Mouse (Mus musculus): ENCODE measurements at regions not wholly inside any gene's neighbourhood (a gene's known extent, or its start where the extent isn't known, plus 50 kb on each side); places are given as distances from the start of the nearest gene placed in this dataset.
A peak's percentile ranks its signal among the peaks of the same experiment; 100 is the strongest.

DNA sequence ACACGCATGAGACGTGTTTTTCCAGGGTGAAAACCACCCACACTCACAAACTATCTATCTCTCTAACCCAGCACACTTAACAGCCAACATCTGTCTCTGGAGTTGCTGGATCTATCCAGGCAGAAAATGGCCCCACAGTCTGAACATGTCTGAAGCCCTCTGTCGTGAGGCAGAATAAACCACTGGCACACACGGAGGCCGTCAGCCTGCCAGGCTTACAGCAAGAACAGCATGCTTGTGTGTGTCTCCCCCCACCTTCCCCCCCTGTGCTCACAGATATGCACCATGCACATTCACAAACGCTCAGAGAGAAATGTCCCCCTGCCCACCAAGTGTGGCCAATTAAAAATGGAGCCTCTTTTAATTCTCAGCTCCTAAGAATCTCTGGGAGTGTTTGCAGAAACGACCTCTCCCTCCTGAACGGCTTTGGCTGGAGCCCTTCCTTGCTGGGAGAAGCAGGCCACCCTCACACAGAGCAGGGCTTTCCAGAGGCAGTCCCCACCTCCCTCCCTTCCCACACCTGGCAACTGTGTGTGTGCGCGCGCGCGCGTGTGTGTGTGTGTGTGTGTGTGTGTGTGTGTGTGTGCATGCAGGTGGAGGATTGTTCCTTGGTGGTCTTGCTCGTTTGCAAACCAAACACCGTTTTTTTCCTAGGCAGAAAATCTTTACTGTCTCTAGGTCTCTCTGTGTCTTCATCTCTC, 88.7 kb downstream of the Edn3 start:
- DNase-seq (ENCODE audit: low spot score in 2 of 2): no peak

GRCm38 (mm10) chr2:174850860-174851259, 90.4 kb downstream of the Edn3 start:
- DNase-seq (ENCODE audit: low spot score in 2 of 2): no peak

DNA sequence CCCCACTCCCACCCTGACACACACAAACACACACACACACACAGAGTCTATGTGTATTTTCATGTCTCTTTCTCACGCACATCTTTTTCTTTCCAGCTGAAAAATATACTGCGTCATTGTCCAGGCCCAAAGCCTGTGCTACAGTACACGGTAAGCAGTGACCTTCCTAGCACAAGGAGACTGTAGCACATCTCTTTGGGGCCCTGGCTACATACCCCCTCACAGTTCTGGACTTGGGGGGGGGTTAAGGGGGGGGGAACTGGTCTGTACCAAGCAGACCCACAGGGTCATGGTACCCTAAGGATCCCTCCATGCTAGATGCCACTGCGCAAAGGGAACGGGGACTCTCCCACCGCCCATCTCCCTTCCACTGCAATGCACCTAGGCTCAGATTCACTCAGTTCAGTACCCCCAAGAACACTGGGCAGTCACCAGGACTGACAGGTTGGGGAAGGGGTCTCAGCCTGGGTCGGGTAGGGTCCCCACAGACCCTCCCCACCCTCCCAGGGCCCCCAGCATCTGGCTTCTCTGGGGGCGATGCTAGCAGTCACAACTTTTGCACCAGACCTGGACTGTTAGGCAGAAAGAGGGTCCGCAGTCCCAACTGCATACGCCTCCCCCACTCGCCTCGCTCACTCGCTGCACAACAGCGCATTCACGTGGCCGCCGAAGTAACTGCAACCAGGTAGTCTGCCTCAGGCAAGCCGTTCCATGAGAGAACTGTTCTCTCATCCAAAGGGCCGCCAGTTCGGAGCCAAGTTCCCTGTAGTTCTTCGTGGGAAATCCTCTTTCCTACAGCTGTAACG, 91.3 kb downstream of the Edn3 start:
- peak; percentile 9 to 47 for DNase-seq (ENCODE audit: low spot score in 2 of 2)

GRCm38 (mm10) chr2:174853786-174854185, 93.4 kb downstream of the Edn3 start:
- no peak for DNase-seq (ENCODE audit: low spot score in 2 of 2)

- no peak for DNase-seq (ENCODE audit: low spot score in 2 of 2)
These were observed 95.1 kb downstream of the Edn3 start for GRCm38 (mm10) chr2:174855548-174855947.

DNA sequence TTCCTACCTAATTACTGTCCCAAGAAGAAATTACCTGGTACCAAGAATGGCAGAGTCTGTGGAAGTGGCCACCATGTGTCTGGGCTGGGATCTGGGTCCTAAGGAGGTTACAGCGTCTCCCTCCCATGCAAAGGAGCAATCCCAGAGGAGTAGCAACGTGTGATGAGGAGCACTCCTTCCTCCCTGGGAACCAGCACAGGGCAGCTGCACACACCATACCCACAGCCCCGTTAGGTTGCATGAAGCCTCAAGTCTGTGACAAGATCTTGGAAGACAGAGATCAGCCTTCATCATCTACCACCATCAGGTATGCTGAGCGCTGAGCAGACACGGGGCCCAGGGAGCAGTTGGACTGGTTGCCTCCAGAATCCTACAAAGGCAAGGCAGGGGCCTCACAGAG, 95.7 kb downstream of the Edn3 start:
- DNase-seq (ENCODE audit: low spot score in 2 of 2): no peak

DNA sequence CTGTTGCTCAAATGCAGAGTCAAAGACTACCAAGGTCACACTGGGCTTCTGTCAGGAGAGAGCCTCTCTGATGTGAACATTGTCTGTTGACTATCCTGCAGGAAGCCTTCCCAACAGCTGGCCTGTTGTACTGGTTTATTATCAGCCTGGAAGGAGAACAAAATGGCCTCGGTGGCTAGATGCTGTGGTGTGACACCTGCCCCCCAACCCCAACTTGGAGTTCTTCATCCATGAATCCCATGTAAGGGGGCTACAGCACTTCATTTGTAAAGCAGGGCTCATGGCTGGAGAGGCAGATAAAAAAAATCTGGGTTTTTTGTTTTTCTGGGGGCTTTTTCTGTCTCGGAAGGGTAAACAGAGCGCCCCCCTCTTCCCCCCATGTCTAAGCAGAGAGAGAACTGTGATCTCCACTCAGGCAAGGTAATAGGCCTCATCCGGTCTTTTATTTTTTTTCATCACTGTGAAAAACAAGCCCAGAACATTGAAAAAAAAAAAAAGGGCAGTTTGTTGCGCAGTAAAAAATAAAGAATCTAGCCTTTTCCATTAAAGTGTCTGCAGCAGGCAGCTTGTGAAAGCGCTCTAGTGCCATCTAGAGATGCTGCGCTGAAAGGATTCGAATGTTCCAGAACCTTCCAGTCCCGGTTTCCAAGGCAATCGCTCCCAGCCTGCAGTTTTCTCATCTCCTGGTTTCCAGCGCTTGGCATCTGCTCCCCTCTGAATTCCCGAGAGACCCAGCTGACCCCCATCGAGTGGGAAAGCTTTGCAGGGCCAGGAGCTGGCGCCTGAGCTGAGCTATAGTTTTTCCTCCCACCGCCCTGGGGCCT, 97.8 kb downstream of the Edn3 start:
- DNase-seq (ENCODE audit: low spot score in 2 of 2): peak; percentile 64 to 71

DNA sequence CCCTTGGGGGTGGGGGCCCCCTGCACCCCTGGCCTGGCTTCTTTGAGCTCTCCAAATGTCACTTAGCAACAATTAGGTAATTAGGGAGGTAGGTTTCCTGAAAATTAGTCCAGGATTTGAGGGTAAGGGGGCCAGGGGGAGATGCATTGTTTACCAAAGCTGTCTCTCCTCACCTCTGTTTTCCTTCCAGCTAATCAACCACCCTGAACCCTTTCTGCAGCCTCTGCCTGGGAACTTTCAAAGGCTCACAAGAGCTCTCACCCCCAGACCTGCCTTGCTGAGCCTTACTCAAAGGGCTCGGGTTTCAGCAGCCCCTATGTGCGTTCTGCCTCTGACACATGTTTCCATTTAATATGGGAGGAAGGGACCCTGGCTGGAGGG, 98.4 kb downstream of the Edn3 start:
- no peak for DNase-seq (ENCODE audit: low spot score in 2 of 2)

DNA sequence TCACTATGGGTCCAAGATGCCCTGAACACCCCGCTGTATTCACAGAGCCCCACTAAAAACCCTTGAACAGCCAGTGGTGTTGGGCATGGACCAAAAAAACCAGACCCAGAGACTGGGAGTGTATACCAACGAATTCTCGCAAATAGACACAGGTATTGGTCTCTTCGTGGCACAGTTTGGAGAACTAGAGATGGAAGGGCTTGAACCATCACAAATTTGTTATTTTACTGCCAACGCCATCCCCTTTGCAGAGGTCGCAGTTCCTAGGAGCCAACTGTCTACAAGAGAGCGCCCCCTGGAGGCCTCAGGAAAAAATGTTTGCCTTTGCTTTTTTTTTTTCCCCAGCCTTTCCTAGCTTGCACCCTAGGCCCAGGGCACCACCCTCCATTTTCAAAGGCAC, 99.1 kb downstream of the Edn3 start:
- DNase-seq (ENCODE audit: low spot score in 2 of 2): no peak

DNA sequence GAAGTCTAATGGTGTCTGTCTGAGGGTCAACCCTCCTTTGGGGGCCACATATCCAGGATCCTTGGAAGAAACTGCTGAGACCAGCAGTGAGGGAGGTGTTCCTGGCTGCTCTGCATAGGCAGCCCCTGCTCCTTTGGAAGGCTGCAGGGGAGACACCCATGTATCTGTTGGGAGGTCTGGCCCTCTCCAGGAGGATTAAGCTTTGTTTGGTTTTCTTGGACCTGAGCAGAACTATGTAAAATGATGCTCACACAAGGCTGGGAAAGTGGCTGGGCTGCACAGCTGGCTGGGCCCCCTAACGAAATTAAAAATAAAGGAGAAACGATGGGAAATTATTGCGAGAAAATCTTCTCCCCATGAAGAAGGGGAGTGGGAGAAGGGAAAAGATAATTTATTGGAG, 104.2 kb downstream of the Edn3 start:
- DNase-seq (ENCODE audit: low spot score in 2 of 2): no peak

GRCm38 (mm10) chr2:174866546-174866945, 106.1 kb downstream of the Edn3 start:
- no peak for DNase-seq (ENCODE audit: low spot score in 2 of 2)

DNA sequence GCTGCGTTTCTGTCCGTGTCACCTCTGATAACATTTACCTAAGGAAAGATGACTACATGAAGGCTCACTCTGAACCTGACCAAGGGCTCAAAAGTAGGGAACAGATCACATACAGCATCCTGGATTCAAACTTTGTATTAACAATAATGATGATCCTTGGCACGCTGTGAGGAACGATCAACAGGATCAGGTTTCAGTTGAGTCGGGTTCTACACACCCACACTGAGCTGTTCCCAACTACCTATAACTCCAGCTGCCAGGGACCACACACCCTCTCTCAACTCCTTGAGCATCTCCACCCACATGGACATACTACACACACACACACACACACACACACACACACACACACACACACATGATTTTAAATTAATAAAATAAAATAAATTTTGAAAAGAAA, 107.0 kb downstream of the Edn3 start:
- no peak for DNase-seq (ENCODE audit: low spot score in 2 of 2)

GRCm38 (mm10) chr2:174868186-174868585, 107.8 kb downstream of the Edn3 start:
- DNase-seq (ENCODE audit: low spot score in 2 of 2): no peak

DNA sequence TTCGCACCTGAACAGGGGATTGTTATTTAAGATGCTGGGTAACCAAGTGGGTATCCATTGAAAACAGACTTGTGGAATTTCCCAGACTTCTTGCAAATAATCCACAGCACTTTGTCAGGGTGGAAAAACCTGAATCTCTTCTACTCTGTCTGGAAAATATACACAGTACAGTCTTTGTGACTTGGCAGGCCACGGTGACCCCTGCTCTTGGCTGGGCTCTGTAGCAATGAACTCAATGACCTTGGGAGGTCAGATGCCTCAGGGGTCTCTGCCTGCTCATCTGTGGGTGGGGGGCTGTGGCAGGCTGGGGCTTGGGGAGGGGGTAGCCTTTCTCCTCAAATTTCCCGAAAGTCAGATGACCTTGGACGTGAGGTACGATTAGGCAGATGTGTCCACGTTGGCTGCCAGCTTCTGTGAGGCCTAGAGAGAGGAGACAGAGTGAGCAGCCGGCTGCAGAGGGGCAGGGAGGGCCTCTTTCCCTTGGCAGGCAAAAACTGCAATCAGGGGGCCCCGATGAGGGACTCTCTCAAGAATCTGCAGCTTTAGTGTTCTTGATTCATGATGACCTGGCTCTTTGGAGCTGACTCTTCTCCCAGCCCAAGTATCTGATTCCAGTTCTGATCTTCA, 108.4 kb downstream of the Edn3 start:
- no peak for DNase-seq (ENCODE audit: low spot score in 2 of 2)

DNA sequence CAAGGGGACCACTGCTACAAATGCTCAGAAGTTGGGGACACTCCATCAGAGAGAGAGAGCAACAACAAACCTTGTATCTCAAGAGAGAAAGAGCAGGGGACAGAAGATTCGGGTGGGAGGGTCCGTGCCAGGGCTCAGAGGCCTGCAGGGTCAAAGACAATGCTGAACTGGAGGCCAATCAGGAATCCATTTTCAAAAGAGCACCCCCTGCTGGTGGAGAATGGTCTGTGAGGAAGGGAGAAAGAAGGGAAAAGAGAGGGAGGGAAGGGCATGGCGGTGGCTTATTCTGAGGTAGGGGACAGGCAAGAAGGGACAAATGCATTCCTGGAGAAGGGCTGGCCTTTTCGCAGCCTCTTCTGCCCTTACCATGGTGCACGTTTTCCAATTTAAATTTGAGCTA, 109.9 kb downstream of the Edn3 start:
- no peak for DNase-seq (ENCODE audit: low spot score in 2 of 2)

- no peak for DNase-seq (ENCODE audit: low spot score in 2 of 2)
These were observed 110.8 kb downstream of the Edn3 start for GRCm38 (mm10) chr2:174871225-174871624.

- no peak for DNase-seq (ENCODE audit: low spot score in 2 of 2)
These were observed 111.4 kb downstream of the Edn3 start for GRCm38 (mm10) chr2:174871844-174872243.

DNA sequence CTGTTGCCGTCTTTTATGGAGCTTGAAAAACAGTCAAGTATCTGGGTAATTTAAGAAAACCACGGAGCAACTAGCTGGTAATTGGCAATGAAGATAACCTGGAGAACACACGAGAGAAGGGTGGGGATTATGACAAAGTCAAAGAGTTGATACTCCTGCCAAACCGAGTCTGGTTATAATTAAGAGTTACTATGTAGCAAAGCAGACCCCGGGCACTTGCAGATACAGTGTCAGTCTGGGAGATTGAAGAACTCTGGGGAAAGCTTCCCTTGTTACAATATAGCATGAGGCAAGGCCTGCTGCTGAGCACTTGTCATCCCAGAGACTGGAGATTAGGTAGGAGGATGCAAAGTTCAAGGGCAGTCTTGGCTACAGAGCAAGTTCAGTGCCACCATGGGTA, 116.5 kb downstream of the Edn3 start:
- no peak for DNase-seq (ENCODE audit: low spot score in 2 of 2)

DNA sequence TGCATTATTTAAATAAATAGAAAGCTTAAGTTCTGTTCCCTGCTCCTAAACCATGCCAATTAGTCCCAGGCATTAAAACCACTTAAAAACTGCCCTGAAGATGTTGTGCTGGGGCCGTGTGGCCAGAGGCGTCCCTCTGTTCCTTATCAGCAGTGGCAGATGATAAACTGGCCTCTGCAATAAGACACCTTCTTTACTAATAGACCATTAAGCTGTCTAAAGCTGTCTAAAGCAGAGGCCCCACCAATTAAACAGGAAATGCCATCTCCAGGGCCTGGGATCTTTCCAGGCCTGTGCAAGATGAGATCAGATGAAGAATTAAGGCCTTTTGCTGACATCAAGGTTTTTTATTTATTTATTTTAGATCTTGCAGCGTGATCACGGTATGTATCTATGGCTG, 118.6 kb downstream of the Edn3 start:
- no peak for DNase-seq (ENCODE audit: low spot score in 2 of 2)

DNA sequence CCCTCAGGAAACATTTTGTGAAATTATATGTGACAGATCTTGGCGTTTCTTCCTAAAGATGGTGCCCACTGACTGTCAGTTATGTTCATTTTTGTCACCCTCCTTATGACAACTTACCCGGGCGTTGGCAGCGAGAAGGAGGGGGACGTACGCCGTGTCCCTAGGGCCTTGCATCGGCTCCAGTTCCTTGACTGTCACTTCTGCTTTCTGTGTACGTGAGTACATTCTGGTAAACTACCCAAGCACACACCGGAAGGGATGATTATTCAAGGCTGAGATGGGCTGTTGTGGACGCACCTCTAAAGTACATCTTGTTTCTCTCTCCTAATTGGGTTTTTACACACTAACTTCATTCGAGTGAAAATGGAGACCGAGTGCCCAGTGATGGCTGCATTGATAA, 120.2 kb downstream of the Edn3 start:
- DNase-seq (ENCODE audit: low spot score in 2 of 2): no peak

DNA sequence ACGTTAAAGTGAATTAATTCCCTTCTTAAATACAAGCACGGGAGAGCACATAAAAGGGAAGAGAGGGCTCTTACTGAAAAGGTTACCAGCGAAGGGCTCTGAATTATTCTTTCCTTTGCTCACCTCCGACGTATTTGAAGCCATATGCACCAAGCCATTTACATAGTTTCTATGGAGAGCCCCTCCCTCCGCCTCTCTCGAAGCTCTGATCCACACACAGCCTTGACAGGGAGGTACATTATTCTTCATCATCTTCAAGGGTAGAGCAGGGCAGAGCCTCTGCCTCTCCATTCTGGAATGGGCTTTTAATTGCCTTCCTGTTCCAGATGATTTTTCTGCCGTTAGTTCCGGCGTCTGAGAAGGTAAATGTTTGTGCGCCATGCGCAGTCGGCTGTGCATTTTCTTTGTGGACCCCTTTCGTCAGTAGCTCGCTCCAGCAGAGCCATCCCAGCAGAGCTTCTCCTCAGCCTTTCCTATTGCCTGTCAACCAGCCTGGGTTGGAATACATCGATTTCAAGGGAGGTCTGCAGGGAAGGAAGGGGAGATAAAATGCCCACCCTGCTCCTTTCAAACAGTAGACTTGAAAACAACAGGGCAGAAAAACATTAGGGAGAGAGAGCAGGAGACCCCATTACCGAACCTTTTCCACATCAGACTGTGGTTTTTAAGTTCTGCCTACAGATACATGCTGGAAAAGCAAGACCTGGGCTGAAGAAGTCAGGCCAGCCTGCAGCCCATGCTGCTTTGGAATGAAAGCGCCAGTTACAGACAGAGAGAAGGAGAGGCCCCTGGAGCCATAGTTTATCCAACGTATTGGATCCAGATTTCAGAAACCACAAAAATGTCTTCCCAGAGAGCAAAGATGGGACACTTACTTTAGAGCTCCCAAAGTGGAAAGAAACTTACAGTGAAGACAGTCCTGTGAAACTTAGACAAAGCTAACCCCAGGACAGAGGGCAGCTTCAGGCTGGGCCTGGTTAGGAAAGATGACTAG, 124.1 kb downstream of the Edn3 start:
- no peak for DNase-seq (ENCODE audit: low spot score in 2 of 2)

All from right cerebral cortex, postnatal 36 days (tissue).